Comparison of ENCODE assay signal across 8 mouse cellular contexts in genomic region chr1:178960015-178960559, GRCm38 (mm10).
DNase-seq lines count a peak whose midpoint lies in the region; ATAC-seq and TF ChIP-seq lines count a peak whose summit lies in the region.

No protein-coding gene starts in this region.

- 52% methylated on average over 7 of the region's 7 CpGs for WGBS in liver, embryonic 12.5 days (ENCODE audit: insufficient replicate concordance)
- WGBS in intestine, postnatal 0 days, result 44% methylated on average over 7 of the region's 7 CpGs
- 37% methylated on average over 7 of the region's 7 CpGs for whole genome bisulfite sequencing in midbrain, embryonic 12.5 days
- WGBS in spleen, adult 2 months, result 56% methylated on average over 7 of the region's 7 CpGs

- no peak overlapping the region for H3K27ac ChIP-seq in liver, embryonic 12.5 days
- H3K27ac ChIP-seq in cortical plate, adult 2 months (ENCODE audit: insufficient read depth, low read length), result no peak overlapping the region
- H3K27ac ChIP-seq in intestine, postnatal 0 days (ENCODE audit: low read depth, low read length), result no peak overlapping the region
- 0 out of 2 replicates have a peak overlapping the region, but pooled peaks have one; percentile 22 for H3K27ac ChIP-seq in midbrain, embryonic 12.5 days (replicated peaks)
- H3K27ac ChIP-seq in spleen, adult 2 months (ENCODE audit: insufficient read depth, low read length), result no peak overlapping the region

- H3K36me3 ChIP-seq in liver, embryonic 12.5 days, result no peaks in the 10 kb centered on the region
- no peaks in the 10 kb centered on the region for H3K36me3 ChIP-seq in intestine, postnatal 0 days (ENCODE audit: control insufficient read depth, insufficient read depth)
- H3K36me3 ChIP-seq in midbrain, embryonic 12.5 days, result no peaks in the 10 kb centered on the region
- no peaks in the 10 kb centered on the region for H3K36me3 ChIP-seq in spleen, adult 2 months (ENCODE audit: control insufficient read depth, insufficient read depth, low read length)

- DNase-seq in liver, result peak; percentile 74
- DNase-seq in gastrocnemius, postnatal 10 days, result peak; percentile 84
- DNase-seq in left cerebral cortex, postnatal 14 days (ENCODE audit: low spot score in 2 of 2), result peak; percentile 84 to 91
- peak; percentile 1 to 9 for DNase-seq in spleen, adult 2 months (ENCODE audit: low read depth in 1 of 2, low spot score in 2 of 2)

- ATAC-seq in liver, embryonic 12.5 days, result no peak
- ATAC-seq in intestine, postnatal 0 days, result no peak
- peak; percentile 70 for ATAC-seq in midbrain, embryonic 12.5 days (ENCODE audit: low FRiP score, low read depth)

- H3K4me3 ChIP-seq in liver, embryonic 12.5 days, result no peak overlapping the region
- H3K4me3 ChIP-seq in cortical plate, adult 2 months (ENCODE audit: insufficient read depth, low read length), result no peak overlapping the region
- H3K4me3 ChIP-seq in intestine, postnatal 0 days (ENCODE audit: low read depth, low read length), result no peak overlapping the region
- H3K4me3 ChIP-seq in midbrain, embryonic 12.5 days, result no peak overlapping the region
- H3K4me3 ChIP-seq in spleen, adult 2 months (ENCODE audit: extremely low read depth, insufficient read depth, insufficient read length), result no peak overlapping the region

- TF ChIP-seq CTCF in cortical plate, adult 2 months (IDR thresholded peaks at IDR 0.05; ENCODE audit: extremely low read depth, insufficient read depth, low read length), result peak; percentile 69
- TF ChIP-seq CTCF in intestine, postnatal 0 days (IDR thresholded peaks at IDR 0.05; ENCODE audit: low read depth), result peak; percentile 88
- peak; percentile 44; the same call in 1 of the 2 replicates for TF ChIP-seq CTCF in spleen, adult 2 months (IDR thresholded peaks at IDR 0.05; ENCODE audit: extremely low read depth, insufficient read depth, insufficient read length, insufficient replicate concordance)

- H3K4me2 ChIP-seq in liver, embryonic 12.5 days, result no peak overlapping the region
- no peak overlapping the region for H3K4me2 ChIP-seq in intestine, postnatal 0 days (replicated peaks; ENCODE audit: low read depth)
- H3K4me2 ChIP-seq in midbrain, embryonic 12.5 days (replicated peaks), result no peak overlapping the region

- H3K9me3 ChIP-seq in liver, embryonic 12.5 days (replicated peaks), result no peaks in the 10 kb centered on the region
- no peaks in the 10 kb centered on the region for H3K9me3 ChIP-seq in intestine, postnatal 0 days (ENCODE audit: control insufficient read depth)
- H3K9me3 ChIP-seq in midbrain, embryonic 12.5 days, result no peaks in the 10 kb centered on the region

- TF ChIP-seq POLR2A in cortical plate, adult 2 months (IDR thresholded peaks at IDR 0.05; ENCODE audit: extremely low read depth, insufficient read depth, low read length), result no peak
- TF ChIP-seq POLR2A in spleen, adult 2 months (IDR thresholded peaks at IDR 0.05; ENCODE audit: low read depth, low read length), result no peak

- H3K4me1 ChIP-seq in liver, embryonic 12.5 days, result no peaks in the 10 kb centered on the region
- H3K4me1 ChIP-seq in cortical plate, adult 2 months (ENCODE audit: control insufficient read depth, insufficient read depth, low read length), result no peaks in the 10 kb centered on the region
- no peaks in the 10 kb centered on the region for H3K4me1 ChIP-seq in intestine, postnatal 0 days (replicated peaks; ENCODE audit: control insufficient read depth, insufficient read depth, low read length)
- H3K4me1 ChIP-seq in midbrain, embryonic 12.5 days, result peaks cover 8% of the 10 kb centered on the region
- no peaks in the 10 kb centered on the region for H3K4me1 ChIP-seq in spleen, adult 2 months (ENCODE audit: control insufficient read depth, insufficient read depth, insufficient read length)

- no peaks in the 10 kb centered on the region for H3K27me3 ChIP-seq in liver, embryonic 12.5 days (replicated peaks)
- H3K27me3 ChIP-seq in intestine, postnatal 0 days (replicated peaks; ENCODE audit: control insufficient read depth, insufficient read depth, low read length), result no peaks in the 10 kb centered on the region
- H3K27me3 ChIP-seq in midbrain, embryonic 12.5 days, result no peaks in the 10 kb centered on the region
- no peaks in the 10 kb centered on the region for H3K27me3 ChIP-seq in spleen, adult 2 months (ENCODE audit: control insufficient read depth, insufficient read depth, low read length)

- intact Hi-C loops in left cerebral cortex, postnatal 14 days (cut with DNase I), result loop anchor here (2.0 kb wide), 1 partner anchor 431 kb away; the partner anchor contains the start of gene Kif26b

- no peak overlapping the region for H3K9ac ChIP-seq in liver, embryonic 12.5 days
- no peak overlapping the region for H3K9ac ChIP-seq in intestine, postnatal 0 days (ENCODE audit: low read depth, low read length)
- no peak overlapping the region for H3K9ac ChIP-seq in midbrain, embryonic 12.5 days (replicated peaks)

Comparison
In these comparisons a context has a peak if more than half of its experiments do, and no peak if none do; other contexts are left out.
1. DNase-seq: peak in every context shown above with its lines; median percentile 88 in left cerebral cortex, postnatal 14 days; 84 in gastrocnemius, postnatal 10 days; 74 in liver; 5 in spleen, adult 2 months.